Mouse (Mus musculus) kidney, postnatal 4 days (tissue): ENCODE data around the gene Npr3.
"Not testable (repeated sequence)": the region's sequence is repeated elsewhere in the genome, so short reads cannot be mapped to it uniquely, and the experiment has no call there.

Experiments used
- DNase-seq, 2 experiments: peaks; one replicate each; pipeline ENCODE4 v3.0.0; 2021; ENCODE audit warnings: mixed read lengths in 2 of 2

Npr3 gene

DNA sequence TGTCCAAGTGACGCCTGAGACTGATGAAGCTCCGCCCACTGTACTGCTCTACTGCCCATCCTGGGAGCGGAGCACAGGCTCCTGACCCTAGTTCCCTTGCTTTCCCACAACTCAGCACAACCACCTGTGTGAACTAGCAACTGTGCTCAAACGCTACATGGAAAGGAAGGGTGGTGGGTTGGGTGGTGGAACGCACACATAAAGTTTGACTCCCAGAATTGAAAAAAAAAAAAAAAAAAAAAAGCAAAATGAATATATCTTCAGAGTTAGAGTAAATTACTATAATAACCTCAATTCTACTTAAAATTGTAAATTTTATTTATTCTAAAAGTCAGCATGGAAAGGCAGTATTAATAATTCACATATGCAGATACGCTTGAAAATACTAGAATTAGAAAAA lies 25.3 kb downstream of the Npr3 start:
- no peak for DNase-seq

DNA sequence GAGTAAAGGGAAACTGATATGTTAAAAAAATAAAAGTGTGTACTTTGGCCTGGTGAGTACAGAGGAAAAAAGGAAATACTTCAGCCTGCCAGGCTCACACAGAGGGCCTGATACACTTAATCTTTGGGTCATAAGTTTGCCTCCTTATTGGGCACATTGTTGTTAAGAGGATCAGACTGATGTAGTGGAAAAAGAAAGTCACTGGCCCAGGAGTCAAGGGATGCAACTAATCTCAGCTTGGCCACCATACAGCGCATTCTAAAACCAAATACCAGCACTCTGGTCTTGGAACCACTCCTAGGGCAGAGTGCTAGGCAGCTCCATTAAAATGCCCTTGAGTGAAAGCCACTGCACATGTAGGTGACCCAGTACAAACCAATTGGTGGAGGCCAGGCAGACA lies 28.8 kb downstream of the Npr3 start:
- no peak for DNase-seq

DNA sequence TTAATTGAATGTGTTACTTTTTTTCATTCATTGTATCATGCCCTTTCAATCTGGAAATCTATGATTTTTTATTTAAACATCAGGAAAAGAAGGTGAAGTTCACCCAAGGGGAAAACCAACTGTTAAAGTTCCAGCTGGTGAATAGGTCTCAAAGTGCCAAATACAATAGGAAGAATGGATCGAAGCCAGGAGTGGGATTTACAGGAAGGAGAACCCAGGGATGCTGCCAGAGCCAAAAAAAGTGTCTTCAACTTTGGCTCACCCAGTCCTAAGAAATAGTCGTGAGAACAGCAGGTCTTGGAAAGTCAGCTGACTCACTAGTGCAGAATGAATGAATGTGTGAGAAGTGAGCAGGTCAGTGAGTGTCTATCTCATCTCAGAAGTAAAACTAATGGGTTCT lies 29.8 kb downstream of the Npr3 start:
- DNase-seq = no peak

DNA sequence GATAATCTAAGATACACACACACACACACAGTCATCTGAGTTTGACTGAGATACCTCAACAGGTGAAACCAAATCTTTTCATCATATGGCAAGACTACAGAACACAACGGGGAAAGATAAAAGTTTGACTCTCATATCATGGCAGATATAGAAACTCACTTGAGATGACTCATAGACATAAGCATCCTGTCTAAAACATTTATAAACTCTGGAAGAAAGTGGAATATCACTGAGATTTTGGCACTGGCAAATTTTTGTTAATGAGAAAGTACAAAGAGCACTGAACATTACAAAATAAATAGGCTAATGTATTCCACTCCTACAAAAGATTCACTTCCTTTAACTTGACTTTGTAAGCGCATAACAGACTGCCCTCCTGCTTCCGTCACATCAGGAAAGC lies 40.2 kb downstream of the Npr3 start:
- DNase-seq = no peak

DNA sequence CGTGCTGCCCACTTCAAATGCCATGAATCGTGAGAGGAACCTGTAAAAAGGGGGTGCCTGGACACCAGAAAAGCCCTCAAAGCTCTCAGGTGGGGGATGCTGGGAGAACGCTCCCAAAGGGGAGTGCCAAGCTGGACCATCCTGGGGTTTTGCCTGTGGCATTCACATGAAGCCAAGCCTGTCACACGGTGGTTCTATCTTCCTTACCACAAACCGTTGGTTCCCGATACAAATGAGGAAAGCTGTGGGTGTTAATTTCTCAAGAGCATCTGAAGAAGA lies 43.6 kb downstream of the Npr3 start:
- DNase-seq = no peak

DNA sequence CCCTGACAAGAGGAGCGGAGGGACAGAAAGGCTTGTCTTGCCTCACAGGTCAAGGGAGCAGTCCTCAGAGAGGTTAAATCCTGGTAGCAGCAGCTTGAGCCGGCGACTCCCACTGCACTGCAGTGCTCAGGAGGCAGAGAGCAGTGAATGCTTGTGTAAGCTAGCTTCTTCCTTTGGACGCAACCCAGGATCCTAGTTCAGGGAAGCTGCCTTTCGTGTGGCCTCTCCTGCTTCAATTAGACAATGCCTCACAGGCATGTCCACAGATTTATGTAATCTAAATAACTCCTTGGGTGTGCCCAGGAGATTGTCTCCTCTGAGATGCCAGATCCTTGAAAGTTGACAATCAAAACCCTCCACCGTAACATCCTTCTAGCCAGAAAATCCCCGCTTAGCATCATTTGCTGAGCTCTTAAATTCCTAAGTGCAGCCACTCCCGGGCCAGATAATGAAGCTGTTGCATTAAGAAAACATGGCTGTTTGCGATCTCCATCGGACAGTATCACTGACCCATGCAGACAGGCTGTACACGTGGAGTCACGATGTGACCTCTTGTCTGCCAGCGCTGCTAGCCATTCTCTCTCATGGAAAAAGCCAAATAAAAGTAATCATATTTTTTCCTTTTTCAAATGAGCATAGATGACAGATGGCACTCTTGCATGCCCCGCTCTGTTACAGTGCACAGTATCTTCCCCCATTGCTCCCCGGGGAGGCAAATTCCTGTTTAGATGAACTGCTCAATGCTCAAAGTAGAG lies 44.1 kb downstream of the Npr3 start:
- peak; percentile 34 to 50 for DNase-seq

DNA sequence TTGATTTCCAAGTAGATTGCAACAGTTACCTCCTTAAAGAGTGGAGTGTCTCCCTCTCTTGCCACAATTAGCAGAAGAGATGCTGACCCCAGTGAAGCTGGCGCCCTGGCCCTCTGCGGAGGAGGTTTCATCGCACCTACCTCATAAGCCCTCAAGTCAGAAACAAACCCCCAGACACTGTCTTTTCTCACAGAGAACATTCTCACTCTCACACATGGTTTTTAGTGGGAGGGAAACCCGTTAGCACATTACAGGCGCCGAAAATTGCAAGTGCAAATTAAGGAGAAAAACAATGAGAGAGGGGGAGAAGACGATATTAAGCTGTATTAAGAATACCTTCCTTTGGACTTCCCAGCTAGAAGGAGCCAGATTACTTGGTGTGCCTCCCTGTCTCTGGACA lies 44.8 kb downstream of the Npr3 start:
- DNase-seq = peak in 1 of 2 experiments; percentile 13

DNA sequence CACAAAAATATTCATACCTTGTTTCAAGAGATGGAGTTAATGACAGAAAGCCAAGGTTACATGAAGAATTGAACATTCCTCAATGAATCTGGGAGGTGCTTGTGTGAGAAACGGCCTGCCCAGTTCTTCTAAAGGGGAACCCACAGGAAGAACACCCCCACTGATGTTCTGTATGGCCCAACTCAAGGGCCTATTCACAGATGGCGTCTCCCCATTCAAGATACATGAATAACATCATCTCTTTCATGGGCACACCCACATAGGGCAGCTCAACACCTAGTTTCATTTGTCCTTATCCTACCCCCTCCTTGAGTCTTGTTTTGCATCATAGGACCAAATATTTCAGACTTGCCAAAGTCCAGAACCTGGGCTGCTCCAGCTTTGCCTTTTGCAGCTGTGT lies 46.8 kb downstream of the Npr3 start:
- DNase-seq = no peak

DNA sequence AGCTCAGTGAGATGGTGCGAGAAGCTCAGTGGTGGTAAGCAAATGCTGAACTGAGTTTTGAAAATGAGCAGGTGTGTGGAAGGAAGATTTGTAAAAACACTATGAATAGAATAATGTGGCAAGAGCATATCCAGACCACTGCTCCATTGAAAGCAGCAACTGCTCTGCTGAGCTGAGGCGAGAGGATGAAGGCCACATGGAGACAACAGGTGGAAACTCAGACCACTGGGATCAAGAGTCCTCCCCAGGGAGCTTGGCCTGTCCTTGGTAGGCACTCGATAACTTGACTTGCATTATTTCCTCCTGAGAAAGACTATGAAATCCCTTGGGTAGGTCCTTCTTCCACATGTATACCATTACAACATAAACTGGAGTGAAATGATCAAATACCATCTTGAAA lies 47.3 kb downstream of the Npr3 start:
- DNase-seq = no peak

DNA sequence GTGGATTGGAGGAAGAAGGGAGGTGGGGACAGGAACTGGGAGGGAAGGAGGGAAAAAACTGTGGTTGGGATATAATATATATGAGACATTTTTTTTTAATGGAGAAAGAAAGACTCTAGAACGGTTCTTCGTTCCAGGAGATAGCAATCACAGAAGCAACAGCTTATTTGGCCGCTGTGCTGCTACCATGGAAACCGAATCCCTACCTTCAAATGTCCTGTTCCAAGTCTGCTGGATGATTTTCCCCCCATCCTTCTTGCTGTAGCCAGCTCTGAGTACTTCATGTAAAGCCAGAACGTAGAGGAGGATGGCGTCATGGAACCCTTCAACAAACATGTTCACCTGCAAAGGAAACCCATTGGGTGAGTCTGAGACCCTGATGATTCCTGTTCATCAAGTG lies 48.7 kb downstream of the Npr3 start:
- DNase-seq = no peak

DNA sequence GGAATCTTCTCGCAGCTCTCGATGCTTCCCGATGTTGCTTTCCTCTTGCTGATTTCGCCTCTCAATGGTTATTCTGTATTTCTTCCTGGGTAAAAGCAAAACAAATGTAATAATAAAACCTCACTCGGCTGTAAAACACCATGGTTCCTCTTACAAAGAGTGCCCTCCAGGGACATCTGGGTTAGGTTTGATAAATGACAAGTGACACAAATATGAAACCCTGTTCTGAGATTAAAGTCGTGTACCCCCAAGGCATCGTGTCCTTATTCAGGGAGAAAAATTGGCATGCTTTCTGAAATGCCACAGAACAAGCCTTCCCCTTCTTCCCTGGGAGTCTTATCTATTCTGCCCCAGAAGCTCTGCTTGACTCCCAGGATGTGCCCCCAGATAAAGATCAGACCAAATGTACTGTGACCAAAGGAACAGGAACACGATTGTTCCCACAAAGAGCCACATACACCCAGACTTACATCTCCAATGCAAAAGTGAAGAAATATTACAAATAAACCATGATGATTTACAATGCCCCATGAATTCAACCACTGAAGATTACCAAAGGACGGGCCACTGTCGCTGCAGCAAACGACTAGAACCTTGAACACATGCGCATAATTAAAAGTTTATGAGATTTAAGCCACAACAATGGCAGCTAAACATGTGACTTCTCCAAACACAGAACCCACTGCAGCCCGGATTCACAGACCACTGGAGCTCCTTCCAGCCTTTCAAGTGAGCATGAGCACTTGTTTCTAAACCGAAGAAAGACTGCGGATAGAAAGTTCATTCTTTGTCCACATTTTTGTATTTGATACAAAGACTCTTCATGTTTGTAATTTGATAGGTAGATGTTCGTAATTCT lies 61.7 kb downstream of the Npr3 start:
- no peak for DNase-seq

DNA sequence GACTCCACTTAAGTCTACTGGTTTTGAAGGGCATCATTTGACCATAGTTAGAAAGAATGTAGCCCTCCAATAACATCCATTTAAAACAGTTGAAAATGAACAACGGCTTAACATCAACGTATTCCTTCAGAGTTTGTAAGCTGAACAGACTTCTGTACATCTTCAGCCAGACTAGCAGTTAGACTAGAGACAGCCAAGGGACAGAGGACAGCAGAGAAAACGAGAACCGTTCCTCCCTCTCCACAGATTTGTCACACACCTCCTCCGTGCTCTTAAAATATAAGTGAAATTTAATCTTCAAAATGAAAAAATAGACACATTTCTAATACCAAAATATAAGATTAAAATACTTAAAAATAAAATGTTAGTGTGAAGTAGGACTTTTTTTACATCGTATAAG lies 63.0 kb downstream of the Npr3 start:
- DNase-seq = no peak

DNA sequence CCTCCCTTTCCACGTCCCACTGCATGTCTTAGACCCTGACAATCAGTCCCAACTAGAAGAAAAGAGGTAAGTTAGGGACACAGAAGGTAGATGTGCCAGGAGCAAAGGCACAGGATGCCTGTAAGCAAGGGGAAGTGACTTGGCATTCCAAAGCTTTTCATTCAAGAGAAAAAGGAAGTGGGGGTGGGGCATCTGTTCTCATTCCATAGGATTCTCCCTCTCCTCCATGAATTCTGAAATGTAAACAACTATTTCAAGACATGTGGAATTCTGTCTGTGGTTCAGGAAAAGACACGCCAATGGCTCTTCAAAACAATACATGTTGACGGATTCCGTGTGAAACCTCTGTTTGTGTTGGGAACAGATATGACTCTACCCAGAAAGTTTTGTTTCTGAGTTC lies 65.3 kb downstream of the Npr3 start:
- no peak for DNase-seq

DNA sequence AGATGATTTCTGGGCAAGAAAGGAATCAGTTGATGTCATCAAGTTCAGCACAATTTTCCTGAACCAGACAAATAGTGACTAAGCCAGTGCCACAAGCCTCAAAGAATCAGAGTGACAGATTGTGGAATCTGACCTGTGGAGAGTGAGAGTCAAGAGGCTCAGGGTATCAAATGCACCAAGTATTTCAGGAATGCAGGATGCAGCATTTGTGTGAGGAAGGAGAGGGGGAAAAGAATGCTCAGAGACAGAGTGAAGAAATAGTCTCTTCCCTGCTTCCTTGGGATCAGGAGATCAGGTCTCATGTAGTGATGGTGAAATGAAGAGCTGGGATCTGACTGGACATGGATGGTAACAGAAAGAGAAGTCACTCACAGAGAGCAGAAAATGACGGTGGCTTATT lies 71.2 kb downstream of the Npr3 start:
- no peak for DNase-seq

DNA sequence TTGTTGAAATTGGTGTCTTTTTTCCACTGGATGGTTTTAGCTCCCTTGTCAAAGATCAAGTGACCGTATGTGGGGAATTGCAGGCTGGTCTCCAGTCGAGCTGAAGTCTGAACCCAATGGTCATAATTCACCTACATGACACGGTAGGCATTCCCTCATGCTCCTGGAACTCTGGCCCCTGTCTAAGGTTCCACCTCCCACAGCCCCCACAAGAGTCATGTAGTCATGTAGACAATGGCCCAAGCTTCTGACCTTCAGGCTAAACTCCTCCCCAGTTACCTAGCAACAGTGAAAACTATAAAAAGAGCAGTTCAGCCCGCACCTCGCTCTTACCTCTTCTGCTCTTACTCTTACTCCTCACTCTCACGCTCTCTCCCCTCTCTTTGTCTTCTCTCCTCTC lies 84.7 kb downstream of the Npr3 start:
- not testable (repeated sequence) for DNase-seq

DNA sequence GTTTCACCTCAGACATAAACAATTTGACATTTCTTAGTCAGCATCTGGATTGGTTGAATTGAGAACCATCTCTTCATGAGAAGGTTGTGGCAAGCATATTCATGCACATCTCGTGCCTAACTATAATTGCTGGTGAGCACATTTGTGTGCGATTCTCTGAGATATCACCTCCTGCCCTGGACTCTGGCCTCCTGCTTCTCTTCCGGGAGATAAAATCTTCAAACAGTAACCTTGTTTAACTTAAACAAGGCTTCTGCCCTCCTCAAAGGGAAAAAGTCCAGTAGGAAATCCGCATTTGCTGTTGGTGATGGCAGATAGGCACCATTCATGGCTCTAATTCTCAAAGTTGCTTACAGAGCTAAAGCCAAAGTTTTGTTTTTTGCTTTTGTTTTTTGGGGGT lies 91.5 kb downstream of the Npr3 start:
- no peak for DNase-seq

DNA sequence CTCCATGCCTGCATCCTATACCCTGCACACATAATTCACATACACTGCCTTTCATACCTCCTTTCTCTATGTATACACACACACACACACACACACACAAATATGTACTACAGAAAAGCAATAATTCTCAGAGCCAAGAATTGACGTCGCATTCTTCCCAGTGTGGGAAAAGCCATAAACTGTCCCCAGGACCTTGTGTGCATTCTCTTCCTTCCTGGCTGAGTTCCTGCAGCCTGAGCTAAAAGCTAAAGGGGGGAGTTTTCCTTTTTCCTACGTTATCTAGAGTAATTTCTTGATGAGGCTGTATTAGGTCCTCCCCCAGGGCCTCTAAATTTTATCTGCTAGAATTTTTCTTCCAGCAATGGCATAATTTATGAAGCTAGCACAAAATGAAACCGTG lies 103.5 kb downstream of the Npr3 start:
- peak; percentile 31 to 47 for DNase-seq

DNA sequence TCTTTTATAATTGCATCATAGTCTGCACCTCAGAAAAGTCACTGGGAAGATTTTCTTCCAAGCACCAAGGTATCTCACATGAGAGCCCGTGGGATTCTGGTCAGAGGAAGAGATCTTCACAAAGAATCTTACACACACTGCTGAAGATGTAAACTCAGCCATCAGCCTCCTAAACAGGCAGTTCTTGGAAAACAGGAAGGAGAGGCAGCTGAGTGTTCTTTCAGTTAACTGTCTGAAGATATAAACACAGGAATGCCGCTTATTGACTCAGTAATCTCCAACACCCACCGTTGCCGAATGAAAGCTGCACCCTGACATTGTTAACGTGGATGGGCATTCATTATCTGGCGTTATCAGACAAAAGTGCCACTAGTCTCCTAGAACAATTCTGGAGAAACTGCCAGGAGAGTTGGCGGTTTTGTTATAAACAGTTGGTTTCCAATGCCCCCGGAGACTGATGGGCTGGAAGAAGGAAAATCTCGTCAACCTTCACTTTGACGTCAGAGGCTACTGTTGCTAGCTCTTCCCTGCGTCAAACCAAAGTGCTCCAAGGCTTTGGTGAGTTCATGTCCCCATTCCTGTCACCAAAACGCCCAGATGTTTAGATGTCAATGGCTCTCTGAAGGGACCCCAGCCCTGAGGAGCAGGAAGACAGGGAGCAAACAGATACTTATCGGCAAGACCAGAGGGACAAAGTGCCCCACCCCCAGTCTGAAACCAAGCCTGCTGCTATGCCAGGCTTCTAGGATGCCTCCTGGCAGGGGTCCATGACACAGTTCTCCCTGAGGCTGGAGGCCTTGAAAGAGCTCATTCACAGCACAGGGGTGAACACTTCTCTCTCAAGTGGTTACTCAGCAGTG lies 105.0 kb downstream of the Npr3 start:
- peak in 1 of 2 experiments; percentile 37 for DNase-seq

DNA sequence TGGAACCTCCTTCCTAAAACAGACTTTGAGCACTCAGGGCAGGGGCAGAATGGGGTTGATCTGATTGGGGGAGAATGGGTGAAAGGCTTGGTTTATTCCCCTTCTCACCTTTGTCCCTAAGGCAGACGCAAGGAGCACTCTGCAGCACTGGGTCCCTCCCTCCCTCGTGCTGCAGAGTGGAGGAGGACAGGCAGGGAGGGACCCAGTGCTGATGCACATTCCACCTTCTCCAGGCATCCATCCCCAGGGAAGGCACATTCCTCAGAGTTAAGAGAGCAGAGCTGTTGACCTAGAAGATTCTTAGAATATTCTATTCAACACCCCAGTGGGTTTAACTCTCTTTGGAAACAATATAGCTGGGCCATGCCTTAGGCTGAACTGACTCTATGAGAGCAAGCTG lies 112.5 kb downstream of the Npr3 start:
- peak; percentile 44 to 66 for DNase-seq
